Mouse (Mus musculus) NIH3T3 (cell line): ENCODE measurements around the gene Mnat1.

Experiments
- DNase-seq: peaks from one replicate; pipeline ENCODE4 v3.0.0-alpha.2; 2012; ENCODE audit warnings: low read depth

Gene Mnat1

GRCm38 (mm10) chr12:73231552-73231951 is 108.0 kb downstream of the Mnat1 start:
- no peak for DNase-seq

DNA sequence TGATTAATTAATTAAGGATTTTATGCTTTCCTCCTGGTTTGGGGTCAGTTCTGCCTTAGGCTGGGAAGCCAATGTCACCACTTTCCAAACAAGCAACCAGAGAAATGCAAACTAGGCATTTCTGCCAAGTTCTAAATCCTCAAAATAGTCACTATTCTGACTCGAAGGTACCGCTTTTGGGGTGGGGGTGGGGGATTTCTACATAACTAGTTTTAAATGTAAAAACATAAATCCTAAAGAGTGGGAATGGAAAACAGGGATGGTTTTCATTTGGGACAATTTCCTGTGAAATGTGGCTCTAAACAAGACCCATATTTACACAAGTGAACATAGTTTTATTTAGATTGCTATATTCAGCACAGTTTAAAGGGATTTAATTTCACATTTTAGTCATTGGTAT is 109.1 kb downstream of the Mnat1 start:
- DNase-seq = peak; percentile 30

- no peak for DNase-seq
Measured at GRCm38 (mm10) chr12:73241960-73242359, 118.4 kb downstream of the Mnat1 start.

GRCm38 (mm10) chr12:73245687-73246086 is 122.2 kb downstream of the Mnat1 start:
- DNase-seq = no peak

DNA sequence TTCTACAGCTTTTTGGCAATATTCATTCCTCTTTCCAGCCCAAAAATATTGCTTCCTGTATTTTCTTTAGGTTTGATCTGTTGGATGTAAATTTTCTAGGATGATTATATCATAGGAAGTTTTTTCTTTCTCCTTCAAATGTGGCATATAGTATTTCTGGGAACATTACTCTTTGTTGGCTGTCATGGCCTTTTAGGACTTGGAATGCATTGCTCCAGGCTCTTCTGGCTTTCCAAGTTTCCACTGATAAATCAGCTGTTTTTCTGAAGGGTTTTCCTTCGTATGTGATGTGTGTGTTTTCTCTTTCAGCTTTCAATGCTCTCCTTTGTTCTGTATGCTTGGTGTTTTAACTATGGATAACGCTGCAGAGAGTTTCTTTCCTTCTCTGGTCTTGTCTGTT is 131.5 kb downstream of the Mnat1 start:
- peak; percentile 34 for DNase-seq

DNA sequence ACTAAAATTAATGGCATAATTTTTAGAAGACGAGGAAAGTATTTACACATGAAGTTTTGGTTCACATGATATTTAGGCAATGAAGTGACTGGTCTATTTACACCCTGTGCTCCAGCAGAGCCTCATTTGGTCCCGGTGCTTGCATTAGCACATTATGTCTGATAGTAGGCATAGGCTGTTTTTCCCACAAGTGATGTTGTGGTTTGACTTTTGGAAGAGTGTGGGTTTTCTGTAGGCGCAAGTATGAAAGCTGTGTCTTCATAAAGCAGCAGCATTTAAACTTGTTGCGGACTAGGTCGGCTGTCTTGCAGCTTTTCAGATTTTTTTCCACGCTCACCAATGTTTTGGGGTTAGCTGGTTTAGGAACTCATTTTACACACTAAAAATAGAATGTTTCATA is 135.8 kb downstream of the Mnat1 start:
- DNase-seq = no peak

- DNase-seq = no peak
Measured at GRCm38 (mm10) chr12:73260339-73260738, 136.8 kb downstream of the Mnat1 start.

GRCm38 (mm10) chr12:73265381-73265978 is 142.0 kb downstream of the Mnat1 start:
- DNase-seq = peak; percentile 22

GRCm38 (mm10) chr12:73266597-73266996 is 143.1 kb downstream of the Mnat1 start:
- DNase-seq = no peak

DNA sequence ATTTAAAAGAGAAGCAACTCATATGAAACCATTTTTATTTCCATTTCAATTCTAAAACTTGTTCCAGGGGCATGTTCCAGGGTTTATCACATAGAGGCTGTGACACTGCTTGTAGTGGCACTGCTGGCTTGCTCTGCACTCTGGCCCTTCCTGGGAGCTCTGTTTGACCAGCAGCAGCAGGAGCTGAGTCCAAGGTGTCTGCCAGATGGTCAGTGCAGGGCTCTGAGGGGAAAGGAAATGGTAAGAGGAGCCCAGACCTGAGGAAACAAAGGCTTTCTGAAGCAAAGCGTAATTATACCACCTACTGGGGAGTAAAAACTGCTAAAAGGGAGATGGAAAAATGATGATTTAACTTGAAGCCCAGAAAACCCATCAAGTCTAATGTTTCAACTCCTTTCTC is 145.0 kb downstream of the Mnat1 start:
- DNase-seq = no peak

DNA sequence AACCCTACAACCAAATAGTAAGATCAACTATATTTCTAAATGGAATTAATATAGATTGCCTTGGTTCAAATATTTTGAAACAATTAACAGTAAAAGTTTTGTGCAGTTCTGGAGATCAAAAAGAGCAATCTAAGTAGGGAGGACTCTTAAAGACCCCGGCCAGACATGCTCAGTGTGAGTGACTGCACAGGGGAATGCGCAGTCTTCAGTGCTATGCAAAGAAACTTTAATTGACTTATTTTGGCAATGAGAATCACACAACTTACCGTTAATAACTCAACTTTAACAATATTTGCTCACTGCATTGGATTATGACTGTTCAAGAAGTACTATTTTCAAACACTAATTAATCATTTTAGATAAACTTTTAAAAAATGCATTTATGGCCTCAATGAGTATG is 146.0 kb downstream of the Mnat1 start:
- no peak for DNase-seq

GRCm38 (mm10) chr12:73269933-73270332 is 146.4 kb downstream of the Mnat1 start:
- peak; percentile 58 for DNase-seq

DNA sequence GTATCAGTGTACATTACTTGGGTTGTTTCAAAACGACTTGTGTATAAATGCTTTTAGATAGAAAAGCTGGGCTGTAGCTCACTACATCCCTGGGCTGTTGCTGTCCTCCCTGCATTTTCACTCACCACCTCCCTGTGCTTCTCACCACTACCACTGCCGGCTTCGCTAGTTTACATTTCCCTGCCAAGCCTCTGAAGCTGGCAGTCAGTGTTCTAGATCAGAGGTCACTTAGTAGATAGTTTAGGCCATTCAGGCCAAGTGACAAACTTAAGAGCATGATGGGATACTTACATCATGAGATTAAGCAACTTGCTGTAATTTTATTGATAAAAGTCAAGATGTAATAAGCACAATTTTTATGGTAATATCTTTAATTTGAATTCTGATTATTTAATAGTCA is 151.4 kb downstream of the Mnat1 start:
- no peak for DNase-seq

- DNase-seq = peak; percentile 96
Measured at GRCm38 (mm10) chr12:73286287-73287092, 163.0 kb downstream of the Mnat1 start, which contains the start of the genes Trmt5 and Slc38a6. TSS of gene Trmt5 (minus strand) at chr12:73286710. TSS of gene Slc38a6 (plus strand) at chr12:73286779.

DNA sequence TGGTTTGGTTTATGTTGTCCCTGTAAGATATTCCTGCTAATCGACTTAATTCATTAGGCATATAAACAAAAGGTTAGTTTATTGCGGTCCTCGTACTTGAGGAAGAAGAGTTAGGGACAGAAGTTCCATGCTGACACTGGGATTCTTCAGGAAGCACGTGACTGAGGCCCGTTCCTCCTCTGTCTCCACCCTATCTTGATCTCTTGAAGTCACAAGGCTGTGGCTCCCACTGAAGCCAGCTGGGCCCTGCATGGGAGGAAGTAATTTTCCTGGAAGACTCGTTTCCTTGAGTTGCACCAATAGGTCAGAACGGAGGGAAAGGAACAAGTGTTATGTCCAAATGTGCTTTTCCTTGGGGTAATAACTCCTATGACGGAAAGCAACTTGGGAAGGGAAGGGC is 164.1 kb downstream of the Mnat1 start:
- DNase-seq = no peak

DNA sequence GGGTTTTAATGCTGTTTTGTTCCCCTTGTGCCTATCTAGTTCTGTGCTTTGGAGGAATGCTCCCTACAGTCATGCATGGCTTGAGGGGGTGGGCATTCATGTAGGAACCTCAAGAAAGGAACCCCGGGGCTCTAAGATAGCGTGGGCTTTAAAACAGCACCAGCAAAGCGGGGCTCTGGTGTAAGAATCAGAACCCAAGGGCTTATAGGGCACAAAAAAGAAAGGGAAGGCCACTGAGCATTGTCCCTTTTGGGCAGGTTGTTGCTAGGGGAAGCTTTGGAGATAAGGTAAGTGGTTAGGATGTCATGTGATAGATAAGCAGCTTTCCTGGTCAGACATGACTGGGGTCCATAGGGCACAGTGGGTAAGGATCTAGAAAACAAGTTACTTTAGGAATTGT is 165.1 kb downstream of the Mnat1 start:
- no peak for DNase-seq

- peak; percentile 23 for DNase-seq
Measured at GRCm38 (mm10) chr12:73294884-73295283, 171.4 kb downstream of the Mnat1 start.

GRCm38 (mm10) chr12:73295505-73296140 is 172.1 kb downstream of the Mnat1 start:
- DNase-seq = peak; percentile 75

DNA sequence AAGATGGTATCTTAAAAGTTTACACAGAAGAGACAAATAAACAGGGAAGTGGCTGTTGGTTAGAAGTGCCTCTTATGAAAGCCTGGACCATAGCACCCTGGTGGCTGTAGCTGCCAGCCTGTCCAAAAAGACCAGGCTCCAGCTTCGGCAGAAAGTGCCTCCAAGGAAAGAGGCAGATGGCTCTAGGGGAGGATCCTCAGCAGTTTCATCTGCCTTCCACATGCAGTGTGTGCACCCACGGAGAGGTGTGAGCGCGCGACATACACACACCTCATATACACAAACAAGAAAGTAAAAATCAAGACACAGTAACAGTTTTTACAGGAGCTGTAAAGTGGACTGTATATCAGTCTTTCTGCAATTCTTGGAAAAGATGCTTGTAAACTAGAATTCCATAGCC is 175.1 kb downstream of the Mnat1 start:
- no peak for DNase-seq

DNA sequence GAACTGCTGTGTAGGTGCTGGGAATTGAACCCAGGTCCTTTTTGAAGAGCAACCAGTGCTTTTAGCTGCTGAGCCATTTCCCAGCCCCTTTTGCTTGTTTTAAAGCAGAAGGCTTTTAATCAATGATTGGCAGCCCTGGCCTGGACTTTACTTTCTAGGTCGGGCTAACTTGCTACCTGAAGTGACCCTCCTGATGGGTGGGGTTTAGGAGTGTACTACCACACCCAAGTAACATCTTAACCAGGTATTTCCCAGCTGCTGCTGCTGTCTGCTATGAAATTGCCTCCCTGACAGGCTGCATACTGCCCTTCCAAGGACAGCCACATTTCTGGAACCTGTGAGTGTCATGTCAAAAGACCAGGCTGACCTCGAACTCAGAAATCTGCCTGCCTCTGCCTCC is 177.0 kb downstream of the Mnat1 start:
- no peak for DNase-seq

- peak; percentile 53 for DNase-seq
Measured at GRCm38 (mm10) chr12:73304636-73305035, 181.1 kb downstream of the Mnat1 start.

DNA sequence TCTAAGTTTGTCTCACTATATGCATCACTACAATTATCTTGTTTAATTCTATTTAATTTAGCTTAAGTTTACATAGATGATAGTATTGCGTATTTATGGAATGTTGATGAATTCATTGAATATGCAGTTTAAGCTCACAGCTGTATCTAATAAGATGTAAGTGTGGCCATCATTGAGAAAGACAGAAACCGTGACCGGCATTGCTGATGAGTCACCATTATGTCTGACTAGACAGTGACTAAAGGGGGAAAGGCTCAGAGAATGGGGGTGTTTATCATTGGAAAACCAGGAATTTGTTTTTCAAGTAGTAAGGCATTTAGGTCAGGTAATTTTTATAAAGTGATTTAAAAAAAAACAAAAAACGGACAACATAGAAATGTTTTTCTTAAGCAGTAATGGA is 184.2 kb downstream of the Mnat1 start:
- peak; percentile 81 for DNase-seq

DNA sequence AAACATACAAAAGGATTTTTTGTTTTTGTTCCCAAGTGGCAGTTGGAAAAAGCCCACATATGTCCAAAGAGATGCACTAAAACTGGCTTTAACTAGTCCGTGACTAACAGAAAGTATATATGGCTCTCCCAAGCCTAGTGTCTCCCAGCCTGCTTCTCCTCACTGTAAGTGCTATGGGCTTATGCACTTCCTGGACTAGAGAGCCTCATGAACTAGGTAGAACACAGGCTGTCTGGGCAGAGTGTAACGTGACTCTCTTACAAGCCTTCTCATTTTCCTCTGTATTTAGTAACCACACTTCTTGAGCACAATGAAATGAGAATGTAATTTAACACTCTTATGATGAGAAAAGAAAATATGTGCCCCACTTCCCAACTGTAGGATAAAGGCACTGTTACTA is 185.2 kb downstream of the Mnat1 start:
- no peak for DNase-seq
